Mouse (Mus musculus) kidney, adult 2 months (tissue): Measurements from ENCODE around the gene Lsm10.

Experiments used
- CTCF ChIP-seq: fragments of 200-500 bp; conservative IDR thresholded peaks from 2 replicates; pipeline ENCODE4 v1.5.1; 2011; ENCODE audit warnings: low read depth, mild to moderate bottlenecking, control low read depth, low read length, moderate library complexity, mixed read lengths; ENCODE audit not compliant: insufficient read depth, insufficient read length
- POLR2A ChIP-seq: fragments of 200-500 bp; IDR thresholded peaks from one replicate; pipeline ENCODE4 v1.6.1; 2011; ENCODE audit warnings: low read depth, low read length, control low read depth

DNA sequence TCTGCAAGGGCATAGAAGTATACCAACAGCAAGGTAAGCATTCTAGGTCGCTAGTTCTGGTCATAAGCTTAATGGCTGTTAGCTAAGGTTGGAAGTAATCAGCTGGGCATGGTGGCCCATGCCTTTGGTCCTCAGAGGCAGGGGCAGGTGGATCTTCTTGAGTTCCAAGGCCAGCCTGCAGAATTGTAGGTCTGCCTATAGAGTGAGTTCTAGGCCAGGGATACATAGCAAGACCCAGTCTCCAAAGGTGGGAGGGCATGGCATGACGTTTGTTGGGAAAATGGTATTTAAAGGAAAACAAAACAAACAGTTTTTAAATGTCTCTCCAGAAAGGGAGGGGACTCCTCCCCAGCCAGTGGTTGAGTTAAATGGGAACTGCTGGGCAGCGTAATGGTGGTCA is 4.3 kb downstream of the Lsm10 start:
- no peak for TF ChIP-seq POLR2A
- TF ChIP-seq CTCF = no peak
